Mouse (Mus musculus) liver, postnatal 0 days (tissue): Measurements from ENCODE around the gene Gm8122. TPM values are rescaled to one million over a fixed set of nuclear protein-coding genes. Genes with fewer than 3 reads are reported as not detected.
"Not testable (repeated sequence)": the region's sequence is repeated elsewhere in the genome, so short reads cannot be mapped to it uniquely, and the experiment has no call there.

Experiments
- ATAC-seq: fragments of 200-750 bp; cut with Nextera tagmentation; 2 replicates; pipeline ENCODE4 v1.8.0; 2017; ENCODE audit warnings: mild to moderate bottlenecking, moderate library complexity
- DNase-seq: peaks from one replicate; pipeline ENCODE4 v3.0.0-alpha.2; 2016
- H3K27ac ChIP-seq: fragments of 300-500 bp; sonication (generic); 2 replicates; pipeline ENCODE4 v1.5.1; 2014; ENCODE audit warnings: antibody characterized with exemption, moderate library complexity, mild to moderate bottlenecking, low read depth
- H3K27me3 ChIP-seq: fragments of 300-500 bp; sonication (generic); 2 replicates; pipeline ENCODE4 v1.6.1; 2014; ENCODE audit warnings: low read length, control low read depth, mixed read lengths; ENCODE audit not compliant: insufficient read depth
- H3K36me3 ChIP-seq: fragments of 300-500 bp; sonication (generic); replicated peaks from 2 replicates; pipeline ENCODE4 v1.6.1; 2014; ENCODE audit warnings: mild to moderate bottlenecking, control low read depth, low read length, moderate library complexity, mixed read lengths; ENCODE audit not compliant: insufficient read depth
- H3K4me1 ChIP-seq: fragments of 300-500 bp; sonication (generic); 2 replicates; pipeline ENCODE4 v1.6.1; 2014; ENCODE audit warnings: antibody characterized with exemption, mild to moderate bottlenecking, control low read depth; ENCODE audit not compliant: insufficient read depth
- H3K4me2 ChIP-seq: fragments of 300-500 bp; sonication (generic); 2 replicates; pipeline ENCODE4 v1.6.1; 2014; ENCODE audit warnings: low read depth, mild to moderate bottlenecking, low read length, moderate library complexity, mixed read lengths
- H3K4me3 ChIP-seq: fragments of 300-500 bp; sonication (generic); 2 replicates; pipeline ENCODE4 v1.5.1; 2014; ENCODE audit warnings: low read depth, low read length
- H3K9ac ChIP-seq: fragments of 300-500 bp; sonication (generic); replicated peaks from 2 replicates; pipeline ENCODE4 v1.6.1; 2014; ENCODE audit warnings: mild to moderate bottlenecking, moderate library complexity
- H3K9me3 ChIP-seq: fragments of 300-500 bp; sonication (generic); 2 replicates; pipeline ENCODE4 v1.6.1; 2016; ENCODE audit warnings: mild to moderate bottlenecking, control low read depth, low read length, mixed read lengths
- WGBS: fragments of 180-500 bp; shearing (Covaris S2); extraction: QIAGEN DNeasy Blood & Tissue Kit; methylation state at CpG from one replicate; pipeline ENCODE4 v1.1.7; 2014; ENCODE audit not compliant: insufficient replicate concordance; 5-methylcytosine and 5-hydroxymethylcytosine counted together
- polyA plus RNA-seq: library from polyadenylated mRNA; unstranded; fragments of >200 nt; fragmentation: Nextera tagmentation; extraction: Ambion mirVana; gene quantifications from 2 replicates; pipeline ENCODE4 v1.2.1, GENCODE M21; 2015

The Gm8122 gene
- polyA plus RNA-seq, 1 experiment from 2014 or later, result not detected

- H3K27ac ChIP-seq, H3K27me3 ChIP-seq, H3K9ac ChIP-seq, DNase-seq, H3K4me3 ChIP-seq, H3K4me1 ChIP-seq, H3K36me3 ChIP-seq, H3K4me2 ChIP-seq, ATAC-seq, H3K9me3 ChIP-seq: not testable (repeated sequence)
- WGBS, result 88% methylated on average over 2 of the region's 4 CpGs
Measured at GRCm38 (mm10) chr14:43258349-43258748, 23.2 kb upstream of the Gm8122 start, which contains the start of gene Gm8126. Gene Gm8126, plus strand, starts transcription at chr14:43258649.

- ATAC-seq, DNase-seq, H3K27ac ChIP-seq, H3K9me3 ChIP-seq, H3K4me1 ChIP-seq, H3K36me3 ChIP-seq, H3K4me3 ChIP-seq, H3K4me2 ChIP-seq, H3K9ac ChIP-seq, H3K27me3 ChIP-seq: not testable (repeated sequence)
- 54% methylated on average over 1 of the region's 1 CpGs for WGBS
Measured at GRCm38 (mm10) chr14:43256511-43256910, 21.4 kb upstream of the Gm8122 start.

- H3K27me3 ChIP-seq, ATAC-seq, H3K36me3 ChIP-seq, H3K9me3 ChIP-seq, H3K4me2 ChIP-seq, H3K4me1 ChIP-seq, H3K4me3 ChIP-seq, DNase-seq, H3K9ac ChIP-seq, H3K27ac ChIP-seq: not testable (repeated sequence)
- WGBS, result 30% methylated on average over 5 of the region's 6 CpGs
Measured at GRCm38 (mm10) chr14:43250549-43251253, 15.6 kb upstream of the Gm8122 start.

GRCm38 (mm10) chr14:43249611-43250170 lies 14.6 kb upstream of the Gm8122 start:
- H3K4me2 ChIP-seq, H3K9ac ChIP-seq, H3K27ac ChIP-seq, ATAC-seq, H3K4me3 ChIP-seq, H3K9me3 ChIP-seq, H3K36me3 ChIP-seq, H3K4me1 ChIP-seq, H3K27me3 ChIP-seq, DNase-seq: not testable (repeated sequence)
- WGBS, result 23% methylated on average over 9 of the region's 12 CpGs

GRCm38 (mm10) chr14:43237769-43238168 lies 2.7 kb upstream of the Gm8122 start:
- ATAC-seq, H3K4me2 ChIP-seq, H3K9me3 ChIP-seq, H3K9ac ChIP-seq, H3K36me3 ChIP-seq, H3K4me3 ChIP-seq, H3K27me3 ChIP-seq, DNase-seq, H3K27ac ChIP-seq, H3K4me1 ChIP-seq: not testable (repeated sequence)

Other genes with a start within 250 kb of the Gm8122 start
- not detected in 2 replicates for gene Gm8082, start 241.7 kb downstream of the Gm8122 start, polyA plus RNA-seq
- gene Gm10376, start 219.7 kb downstream of the Gm8122 start, polyA plus RNA-seq, result not detected in 2 replicates
- gene Gm8094, start 158.7 kb downstream of the Gm8122 start, polyA plus RNA-seq, result not detected in 2 replicates
- gene Gm8104, start 134.7 kb downstream of the Gm8122 start, polyA plus RNA-seq, result not detected in 2 replicates
- not detected in 2 replicates for gene Gm7233, start 55.4 kb downstream of the Gm8122 start, polyA plus RNA-seq
- not detected in 2 replicates for gene Gm8126, start 23.3 kb upstream of the Gm8122 start, polyA plus RNA-seq
- gene Gm9732, start 39.7 kb upstream of the Gm8122 start, polyA plus RNA-seq, result not detected in 2 replicates
- not detected in 2 replicates for gene Gm8127, start 58.5 kb upstream of the Gm8122 start, polyA plus RNA-seq
- gene 1700001F09Rik, start 112.5 kb upstream of the Gm8122 start, polyA plus RNA-seq, result not detected in 2 replicates
- gene Gm8138, start 181.0 kb upstream of the Gm8122 start, polyA plus RNA-seq, result not detected in 2 replicates